Mouse (Mus musculus): ENCODE data around the gene Mast4. TPM values are rescaled to one million over a fixed set of nuclear protein-coding genes. Genes with fewer than 3 reads are reported as not detected.

Gene Mast4
- polyA plus RNA-seq, 1 experiment: 25.6 TPM

DNA sequence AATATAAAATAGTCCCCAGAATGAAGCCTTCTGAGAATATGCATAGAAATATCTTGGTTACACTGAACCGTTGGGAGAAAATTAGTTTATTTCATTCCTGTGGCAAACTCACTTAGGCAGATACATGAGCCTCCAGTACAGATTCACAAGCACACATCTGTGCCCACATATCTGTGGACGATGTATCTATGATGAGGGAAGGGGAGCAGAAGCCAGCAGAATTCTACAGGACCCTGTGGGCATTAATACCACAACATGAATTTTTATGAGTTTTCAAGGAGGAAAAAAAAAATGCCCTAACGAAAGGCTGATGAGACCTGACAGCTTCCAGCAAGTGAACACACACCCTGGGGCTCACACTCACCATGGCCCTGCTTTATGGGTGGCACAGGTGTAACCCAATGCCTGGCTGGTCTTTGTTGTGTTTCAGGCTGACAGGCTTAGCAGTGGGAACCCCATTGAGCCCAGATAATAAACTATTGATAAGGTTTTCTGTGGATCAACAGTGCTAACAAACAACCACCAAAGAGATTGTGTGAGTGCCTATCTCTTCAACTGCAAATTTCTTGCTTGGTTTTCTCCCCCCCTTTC, 17.4 kb downstream of the Mast4 start:
- no peak for DNase-seq (ENCODE audit: low spot score)

GRCm38 (mm10) chr13:103315113-103315708, 19.1 kb downstream of the Mast4 start:
- no peak for DNase-seq (ENCODE audit: low spot score)

- no peak for DNase-seq (ENCODE audit: low spot score)
Observed at GRCm38 (mm10) chr13:103308296-103308695, 26.0 kb downstream of the Mast4 start.

- no peak for DNase-seq (ENCODE audit: low spot score)
Observed at GRCm38 (mm10) chr13:103303826-103304225, 30.5 kb downstream of the Mast4 start.

DNA sequence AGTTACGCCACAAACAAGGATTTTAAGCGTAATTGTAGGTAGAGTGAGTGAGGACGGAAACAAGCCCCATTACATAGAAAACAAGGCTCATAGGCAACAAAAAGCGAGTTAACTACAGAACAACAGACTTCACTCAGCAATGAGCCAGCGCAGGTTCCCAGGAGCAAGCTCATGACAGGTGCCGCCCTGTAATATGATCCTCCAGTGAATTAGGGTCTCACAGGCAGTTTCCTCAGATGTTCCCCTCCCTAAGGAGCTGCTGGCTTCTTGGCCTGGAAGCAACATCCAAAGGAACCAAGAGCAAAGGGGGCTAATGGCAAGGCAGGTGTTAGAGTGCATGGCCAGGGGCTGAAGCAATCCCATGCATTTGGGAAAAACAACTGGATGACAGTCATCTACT, 31.8 kb downstream of the Mast4 start:
- DNase-seq (ENCODE audit: low spot score): no peak

GRCm38 (mm10) chr13:103302077-103302476, 32.2 kb downstream of the Mast4 start:
- DNase-seq (ENCODE audit: low spot score): no peak

DNA sequence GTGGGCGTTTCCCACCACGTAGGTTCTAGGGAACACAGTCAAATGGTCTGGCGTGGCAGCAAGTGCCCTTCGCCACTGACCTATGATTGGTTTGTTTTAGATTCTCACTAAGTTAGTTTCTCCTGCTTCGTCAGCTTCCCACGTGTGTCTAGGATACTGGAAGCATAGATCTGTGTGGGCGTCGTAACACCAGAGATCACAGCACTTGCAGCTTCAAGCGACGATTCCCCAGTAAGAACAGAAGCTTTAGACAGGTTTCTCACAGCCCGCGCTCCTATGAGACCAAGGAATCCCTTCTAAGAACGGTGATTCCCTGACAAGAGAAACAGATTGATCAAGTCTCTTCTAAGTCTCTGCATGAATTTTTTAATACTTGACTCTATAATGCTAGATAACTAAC, 39.9 kb downstream of the Mast4 start:
- no peak for DNase-seq (ENCODE audit: low spot score)

DNA sequence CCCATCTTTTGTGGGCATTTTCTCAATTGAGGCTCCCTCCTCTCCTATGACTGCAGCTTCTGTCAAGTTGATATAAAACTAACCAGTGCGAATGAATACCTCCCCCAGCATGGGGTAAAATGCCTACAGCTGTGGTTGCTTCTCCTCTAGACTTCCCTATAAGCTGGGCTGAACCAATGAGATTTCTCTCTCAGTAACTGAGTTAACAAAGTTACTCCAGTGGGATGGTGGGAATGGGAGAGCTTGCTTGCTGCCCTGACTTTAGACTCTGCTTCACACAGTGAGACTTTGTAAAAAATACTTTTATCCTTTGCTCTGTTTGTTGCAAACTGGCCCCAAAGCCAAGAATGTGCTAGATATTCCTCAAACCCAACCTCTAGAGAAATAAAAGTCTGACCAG, 41.2 kb downstream of the Mast4 start:
- DNase-seq (ENCODE audit: low spot score): no peak

DNA sequence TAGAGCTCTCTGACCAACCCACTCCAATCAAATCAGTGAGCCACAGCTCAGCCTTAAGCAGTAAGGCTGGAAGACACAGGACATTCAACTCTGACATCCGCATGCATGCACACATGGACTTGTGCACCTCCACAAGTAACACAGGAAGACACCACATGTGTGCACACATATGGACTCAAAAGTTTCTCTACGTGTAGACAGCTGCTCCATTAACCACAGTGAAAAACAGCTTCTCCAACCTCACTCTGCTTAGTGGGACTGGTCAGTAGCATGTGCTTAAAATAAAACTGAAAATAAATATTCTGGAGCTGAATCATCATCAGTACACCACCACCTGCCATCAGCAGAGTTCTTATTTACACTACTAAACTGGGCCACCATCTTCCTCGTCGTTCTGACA, 43.2 kb downstream of the Mast4 start:
- DNase-seq (ENCODE audit: low spot score): no peak

DNA sequence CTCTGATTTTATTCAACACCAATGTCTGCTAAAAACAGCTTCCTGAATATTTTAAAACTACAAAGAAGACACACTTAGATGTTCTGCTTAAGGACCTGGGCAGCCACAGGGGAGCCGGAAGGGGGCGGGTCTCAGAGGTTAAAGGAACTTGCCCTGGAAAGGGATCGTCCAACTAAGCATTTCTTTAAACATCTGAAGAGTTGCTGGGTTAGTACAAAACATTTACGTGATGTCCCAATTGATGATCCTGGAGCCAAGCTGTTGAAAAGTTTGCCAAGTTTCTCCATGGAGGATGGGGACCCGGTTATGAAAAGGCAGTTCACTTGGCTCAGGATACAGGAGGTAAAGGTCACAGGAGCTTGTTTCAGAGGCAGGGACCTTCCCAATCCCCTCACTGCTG, 48.5 kb downstream of the Mast4 start:
- DNase-seq (ENCODE audit: low spot score): no peak

- no peak for DNase-seq (ENCODE audit: low spot score)
Observed at GRCm38 (mm10) chr13:103285036-103285435, 49.3 kb downstream of the Mast4 start.

GRCm38 (mm10) chr13:103270856-103271391, 63.4 kb downstream of the Mast4 start:
- no peak for DNase-seq (ENCODE audit: low spot score)

DNA sequence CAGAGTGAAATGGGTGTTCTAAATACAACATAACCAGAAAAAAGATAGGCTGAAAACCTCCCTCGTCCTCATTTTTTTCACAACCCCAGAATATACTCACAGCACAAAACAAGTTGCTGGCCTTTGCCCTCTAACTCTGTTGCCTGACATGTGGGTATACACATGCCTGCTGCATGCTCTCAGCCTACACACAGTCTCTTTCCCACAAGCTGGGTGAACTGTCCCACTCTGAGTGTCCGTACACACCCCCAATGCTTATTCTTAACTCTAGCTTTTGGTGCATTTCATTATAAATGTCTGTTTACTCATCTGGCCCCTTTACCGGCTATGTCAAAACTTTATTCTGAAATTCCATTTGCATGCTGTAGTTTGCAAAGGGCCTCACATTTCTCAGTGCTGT, 71.6 kb downstream of the Mast4 start:
- DNase-seq (ENCODE audit: low spot score): no peak

DNA sequence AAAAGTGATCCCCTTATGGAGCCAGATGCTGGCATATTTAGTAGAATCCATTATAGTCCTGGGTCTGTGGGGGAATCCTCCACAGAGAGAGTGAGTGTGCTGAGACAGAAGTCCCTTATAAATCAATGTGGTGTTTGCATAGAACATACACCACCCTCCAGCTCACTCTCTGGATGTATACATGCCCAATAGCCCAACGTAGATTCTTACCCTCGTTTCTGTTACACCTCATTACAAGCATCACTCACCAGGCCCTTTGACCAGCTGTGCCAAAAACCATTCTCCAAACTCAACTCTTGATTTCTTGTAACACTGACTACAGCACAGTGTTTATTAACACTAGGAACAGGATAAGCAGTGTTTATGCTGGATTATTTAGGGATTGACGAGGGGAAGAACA, 72.2 kb downstream of the Mast4 start:
- no peak for DNase-seq (ENCODE audit: low spot score)

DNA sequence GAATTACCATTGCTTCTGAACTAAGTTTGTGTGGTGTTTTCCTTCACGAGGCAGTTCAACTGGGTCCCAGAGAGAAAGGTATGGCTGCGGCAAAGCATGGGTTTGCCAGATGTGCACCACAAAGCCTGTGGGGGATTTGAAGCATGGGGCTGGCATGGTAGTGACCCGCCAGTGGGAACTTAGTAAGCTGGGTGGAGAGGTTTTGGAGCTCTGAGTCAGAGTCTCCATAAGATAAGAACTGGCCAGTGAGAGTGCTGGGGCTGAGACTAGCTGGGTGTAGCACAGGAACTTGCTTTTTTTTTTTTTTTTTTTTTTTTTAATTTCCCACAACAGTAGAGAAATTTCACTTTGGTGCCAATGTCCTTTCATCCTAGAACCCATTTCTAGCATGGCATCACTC, 73.9 kb downstream of the Mast4 start:
- no peak for DNase-seq (ENCODE audit: low spot score)

GRCm38 (mm10) chr13:103258106-103258505, 76.2 kb downstream of the Mast4 start:
- no peak for DNase-seq (ENCODE audit: low spot score)

GRCm38 (mm10) chr13:103254861-103255260, 79.4 kb downstream of the Mast4 start:
- no peak for DNase-seq (ENCODE audit: low spot score)

DNA sequence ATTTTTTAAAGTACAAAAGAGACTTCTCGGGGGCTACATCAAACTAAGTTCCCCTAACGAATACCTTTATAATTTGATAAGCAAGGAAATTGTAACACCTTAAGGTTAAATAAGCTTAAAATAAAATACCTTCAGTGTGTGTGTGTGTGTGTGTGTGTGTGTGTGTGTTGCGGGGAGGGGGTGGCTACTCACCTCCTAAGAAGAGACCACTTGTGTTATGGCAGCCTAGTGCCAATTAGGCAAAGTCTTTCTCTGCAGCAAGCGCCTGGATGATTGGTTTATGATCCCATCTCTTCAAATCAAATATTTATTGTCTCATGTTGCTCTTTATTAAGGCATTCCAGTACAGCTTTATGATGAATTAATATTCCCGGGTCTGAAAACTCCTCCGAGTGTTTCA, 81.2 kb downstream of the Mast4 start:
- no peak for DNase-seq (ENCODE audit: low spot score)

GRCm38 (mm10) chr13:103248102-103249054, 85.9 kb downstream of the Mast4 start:
- no peak for DNase-seq (ENCODE audit: low spot score)

DNA sequence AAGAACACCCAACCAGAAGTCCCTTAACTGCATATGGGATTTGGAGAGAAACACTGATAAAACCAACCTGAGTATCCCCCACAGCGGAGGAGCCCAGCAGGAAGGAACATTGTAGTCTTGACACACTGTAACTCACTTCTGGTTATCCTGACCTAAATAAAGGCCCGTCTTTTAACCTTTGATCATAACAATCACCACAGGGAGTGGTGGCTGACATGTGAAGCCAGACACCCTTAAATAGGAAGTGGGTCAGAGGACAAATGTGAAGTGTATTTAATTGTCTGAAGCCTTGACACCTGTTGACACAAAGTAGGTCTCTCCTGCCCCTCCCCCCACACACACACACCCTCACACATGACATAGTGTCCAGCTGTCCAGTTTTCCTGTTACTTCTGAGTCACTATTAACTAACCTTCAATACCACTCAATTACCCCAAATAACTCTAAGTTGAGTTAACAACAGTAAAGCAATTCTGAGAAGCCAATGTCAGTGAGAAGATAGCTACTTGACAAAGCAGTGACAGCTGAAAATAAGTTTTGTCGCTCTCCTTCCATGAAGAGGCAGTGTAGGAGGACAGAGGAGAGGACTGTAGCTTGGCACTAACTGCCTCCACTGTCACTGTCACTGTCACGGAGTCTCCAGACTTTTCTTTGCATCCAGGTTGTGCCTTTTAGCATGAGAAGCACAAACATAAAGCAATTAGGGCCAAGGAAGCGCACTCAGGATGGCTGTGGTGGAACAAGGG, 87.2 kb downstream of the Mast4 start:
- no peak for DNase-seq (ENCODE audit: low spot score)

DNA sequence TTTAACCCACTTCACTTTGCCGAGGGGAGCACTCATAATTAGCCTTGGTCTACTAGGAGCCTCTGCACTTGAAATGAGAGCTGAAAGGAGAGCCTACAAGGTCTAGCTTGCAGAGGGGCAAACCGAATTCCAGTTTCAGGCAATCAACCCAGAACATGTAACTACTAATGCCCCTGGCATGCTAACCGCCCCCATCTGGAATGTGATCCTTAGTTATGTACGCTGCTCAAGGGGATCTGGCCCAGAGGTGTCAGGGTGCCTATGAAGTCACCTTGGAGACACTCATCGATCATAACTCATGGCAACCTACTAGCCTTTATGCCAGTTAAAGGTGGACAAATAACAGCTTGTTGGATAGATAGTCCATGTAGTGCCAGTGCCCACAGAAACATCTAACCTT, 88.9 kb downstream of the Mast4 start:
- DNase-seq (ENCODE audit: low spot score): no peak

DNA sequence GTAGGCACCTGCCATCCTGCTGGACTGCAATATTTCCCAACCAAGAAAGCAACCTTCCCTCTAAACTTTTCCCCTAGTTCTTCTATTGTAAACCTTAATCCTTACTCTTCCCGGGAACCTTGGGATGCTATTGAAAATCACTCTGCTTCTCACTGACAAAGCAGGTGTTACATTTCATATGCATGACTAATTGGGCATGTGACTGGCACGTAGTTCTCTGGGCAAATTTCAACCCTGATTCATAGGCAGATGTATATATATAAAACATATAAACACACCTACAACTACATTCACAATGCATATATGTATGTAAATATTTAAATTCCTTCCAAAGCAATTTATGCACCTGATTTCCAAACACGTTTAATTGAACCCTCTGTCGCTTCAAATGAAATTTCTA, 90.2 kb downstream of the Mast4 start:
- no peak for DNase-seq (ENCODE audit: low spot score)
